Mouse (Mus musculus) cerebellum, adult 2 months (tissue): ENCODE data around the gene Haspin.

Experiments used
- CTCF ChIP-seq: fragments of 200-500 bp; IDR thresholded peaks from 2 replicates; pipeline ENCODE4 v1.5.1; 2011; ENCODE audit warnings: low read depth, mild to moderate bottlenecking, control low read depth, low read length, moderate library complexity, borderline replicate concordance; ENCODE audit not compliant: insufficient read depth
- POLR2A ChIP-seq: fragments of 200-500 bp; IDR thresholded peaks from 2 replicates; pipeline ENCODE4 v1.6.1; 2011; ENCODE audit warnings: low read length, control low read depth, borderline replicate concordance; ENCODE audit not compliant: insufficient read depth

GRCm38 (mm10) chr11:73144261-73144681 lies 6.2 kb upstream of the Haspin start:
- TF ChIP-seq CTCF (no peak), POLR2A (no peak)
